Mouse (Mus musculus): ENCODE measurements at regions not wholly inside any gene's neighbourhood (a gene's known extent, or its start where the extent isn't known, plus 50 kb on each side); places are given as distances from the start of the nearest gene placed in this dataset.

GRCm38 (mm10) chr13:112135777-112136176 lies 152.5 kb upstream of the Ankrd55 start:
- intact Hi-C loops (cut with DNase I): no loop called here

GRCm38 (mm10) chr13:112136850-112137249 lies 151.4 kb upstream of the Ankrd55 start:
- intact Hi-C loops (cut with DNase I): no loop called here
- no peak for DNase-seq (ENCODE audit: low spot score in 2 of 2)

More at GRCm38 (mm10) chr13:112135777-112136176, 152.5 kb upstream of the Ankrd55 start:
- no peak for DNase-seq (ENCODE audit: low spot score in 2 of 2)

- intact Hi-C loops (cut with DNase I): no loop called here
- no peak for DNase-seq (ENCODE audit: low spot score in 2 of 2)
Observed at GRCm38 (mm10) chr13:112140871-112141270, 147.4 kb upstream of the Ankrd55 start.

- intact Hi-C loops (cut with DNase I): no loop called here
- DNase-seq (ENCODE audit: low spot score in 2 of 2): no peak
Observed at GRCm38 (mm10) chr13:112144393-112145348, 143.6 kb upstream of the Ankrd55 start.

- intact Hi-C loops (cut with DNase I): no loop called here
- peak in 1 of 2 experiments; percentile 12 for DNase-seq (ENCODE audit: low spot score in 2 of 2)
Observed at GRCm38 (mm10) chr13:112152614-112153550, 135.4 kb upstream of the Ankrd55 start.

GRCm38 (mm10) chr13:112153681-112154127 lies 134.5 kb upstream of the Ankrd55 start:
- DNase-seq (ENCODE audit: low spot score in 2 of 2): no peak
- intact Hi-C loops (cut with DNase I): no loop called here

- DNase-seq (ENCODE audit: low spot score in 2 of 2): no peak
- intact Hi-C loops (cut with DNase I): no loop called here
Observed at GRCm38 (mm10) chr13:112159430-112160172, 128.7 kb upstream of the Ankrd55 start.

GRCm38 (mm10) chr13:112160173-112160641 lies 128.0 kb upstream of the Ankrd55 start:
- intact Hi-C loops (cut with DNase I): no loop called here
- no peak for DNase-seq (ENCODE audit: low spot score in 2 of 2)

- DNase-seq (ENCODE audit: low spot score in 2 of 2): no peak
Observed at GRCm38 (mm10) chr13:112160726-112161125, 127.5 kb upstream of the Ankrd55 start.

GRCm38 (mm10) chr13:112161886-112162285 lies 126.4 kb upstream of the Ankrd55 start:
- intact Hi-C loops (cut with DNase I): no loop called here
- no peak for DNase-seq (ENCODE audit: low spot score in 2 of 2)

More at GRCm38 (mm10) chr13:112160726-112161125, 127.5 kb upstream of the Ankrd55 start:
- intact Hi-C loops (cut with DNase I): no loop called here

GRCm38 (mm10) chr13:112165921-112166320 lies 122.3 kb upstream of the Ankrd55 start:
- DNase-seq (ENCODE audit: low spot score in 2 of 2): no peak
- intact Hi-C loops (cut with DNase I): no loop called here

- peak in 1 of 2 experiments; percentile 45 for DNase-seq (ENCODE audit: low spot score in 2 of 2)
- intact Hi-C loops (cut with DNase I): no loop called here
Observed at GRCm38 (mm10) chr13:112166338-112166802, 121.9 kb upstream of the Ankrd55 start.

- intact Hi-C loops (cut with DNase I): no loop called here
- no peak for DNase-seq (ENCODE audit: low spot score in 2 of 2)
Observed at GRCm38 (mm10) chr13:112168468-112168867, 119.8 kb upstream of the Ankrd55 start.

GRCm38 (mm10) chr13:112170872-112171271 lies 117.4 kb upstream of the Ankrd55 start:
- no peak for DNase-seq (ENCODE audit: low spot score in 2 of 2)
- intact Hi-C loops (cut with DNase I): no loop called here

- no peak for DNase-seq (ENCODE audit: low spot score in 2 of 2)
- intact Hi-C loops (cut with DNase I): no loop called here
Observed at GRCm38 (mm10) chr13:112171940-112172715, 116.1 kb upstream of the Ankrd55 start.

- intact Hi-C loops (cut with DNase I): no loop called here
- no peak for DNase-seq (ENCODE audit: low spot score in 2 of 2)
Observed at GRCm38 (mm10) chr13:112173973-112174372, 114.3 kb upstream of the Ankrd55 start.

GRCm38 (mm10) chr13:112178031-112178430 lies 110.2 kb upstream of the Ankrd55 start:
- no peak for DNase-seq (ENCODE audit: low spot score in 2 of 2)
- intact Hi-C loops (cut with DNase I): no loop called here

GRCm38 (mm10) chr13:112183996-112184395 lies 104.3 kb upstream of the Ankrd55 start:
- no peak for DNase-seq (ENCODE audit: low spot score in 2 of 2)
- intact Hi-C loops (cut with DNase I): no loop called here
